Mouse (Mus musculus): ENCODE measurements around the gene Mrpl10.

GRCm38 (mm10) chr11:97083401-97084140 lies 42.2 kb downstream of the Mrpl10 start:
- TF ChIP-seq CTCF (IDR thresholded peaks at IDR 0.05; ENCODE audit: low read depth) = no peak
- TF ChIP-seq EP300 (IDR thresholded peaks at IDR 0.05; ENCODE audit: low read depth) = no peak
